Mouse (Mus musculus) forebrain, embryonic 11.5 days (tissue): Measurements from ENCODE around the gene Bcl7c. TPM values are rescaled to one million over a fixed set of nuclear protein-coding genes. Genes with fewer than 3 reads are reported as not detected.

Experiments used
- ATAC-seq: fragments of 200-750 bp; cut with Nextera tagmentation; replicated peaks from 2 replicates; pipeline ENCODE4 v1.8.0; 2017; ENCODE audit warnings: moderate TSS enrichment; ENCODE audit not compliant: low FRiP score
- DNase-seq: peaks from one replicate; pipeline ENCODE4 v3.0.0-alpha.2; 2017; ENCODE audit warnings: low spot score
- H3K27ac ChIP-seq: fragments of 300-500 bp; sonication (generic); 2 replicates; pipeline ENCODE4 v1.5.1; 2014; ENCODE audit warnings: low read depth, low read length
- H3K27me3 ChIP-seq: fragments of 300-500 bp; sonication (generic); 2 replicates; pipeline ENCODE4 v1.6.1; 2014; ENCODE audit warnings: mild to moderate bottlenecking, low read length, mixed read lengths; ENCODE audit not compliant: control insufficient read depth, insufficient read depth
- H3K36me3 ChIP-seq: fragments of 300-500 bp; sonication (generic); 2 replicates; pipeline ENCODE4 v1.6.1; 2014; ENCODE audit warnings: mild to moderate bottlenecking, low read length, moderate library complexity, mixed read lengths; ENCODE audit not compliant: control insufficient read depth, insufficient read depth
- H3K4me1 ChIP-seq: fragments of 300-500 bp; sonication (generic); replicated peaks from 2 replicates; pipeline ENCODE4 v1.6.1; 2014; ENCODE audit warnings: low read length, mixed read lengths; ENCODE audit not compliant: control insufficient read depth, insufficient read depth
- H3K4me2 ChIP-seq: fragments of 300-500 bp; sonication (generic); 2 replicates; pipeline ENCODE4 v1.6.1; 2014; ENCODE audit warnings: low read depth, mild to moderate bottlenecking, low read length, moderate library complexity, mixed read lengths; ENCODE audit not compliant: severe bottlenecking
- H3K4me3 ChIP-seq: fragments of 300-500 bp; sonication (generic); 2 replicates; pipeline ENCODE4 v1.5.1; 2014; ENCODE audit warnings: low read depth, low read length
- H3K9ac ChIP-seq: fragments of 300-500 bp; sonication (generic); 2 replicates; pipeline ENCODE4 v1.6.1; 2014; ENCODE audit warnings: low read length
- H3K9me3 ChIP-seq: fragments of 300-500 bp; sonication (generic); 2 replicates; pipeline ENCODE4 v1.6.1; 2016; ENCODE audit warnings: low read length, mixed read lengths; ENCODE audit not compliant: control insufficient read depth
- WGBS: fragments of 180-500 bp; shearing (Covaris S2); extraction: QIAGEN DNeasy Blood & Tissue Kit; methylation state at CpG from one replicate; pipeline ENCODE4 v1.1.7; 2014; 5-methylcytosine and 5-hydroxymethylcytosine counted together
- polyA plus RNA-seq: library from polyadenylated mRNA; unstranded; fragments of >200 nt; fragmentation: Nextera tagmentation; extraction: Ambion mirVana; gene quantifications from 2 replicates; pipeline ENCODE4 v1.2.1, GENCODE M21; 2014

The Bcl7c gene
- polyA plus RNA-seq, 1 experiment from 2014 or later: 59.5 TPM

GRCm38 (mm10) chr7:127709261-127709979 lies 687 bp upstream of the Bcl7c start:
- Histone ChIP-seq H3K4me2 (peak overlapping the region; percentile 68; the same call in 1 of the 2 replicates), H3K36me3 (no peaks in the 10 kb centered on the region; the same call in 1 of the 2 replicates), H3K27me3 (no peaks in the 10 kb centered on the region), H3K4me1 (peaks cover 27% of the 10 kb centered on the region), H3K9ac (peak overlapping the region; percentile 84), H3K4me3 (peak overlapping the region; percentile 68; the same call in 1 of the 2 replicates), H3K9me3 (no peaks in the 10 kb centered on the region), H3K27ac (peak overlapping the region; percentile 91; the same call in 1 of the 2 replicates)
- 81% methylated on average over 5 of the region's 5 CpGs for WGBS
- no peak for ATAC-seq
- DNase-seq: no peak

DNA sequence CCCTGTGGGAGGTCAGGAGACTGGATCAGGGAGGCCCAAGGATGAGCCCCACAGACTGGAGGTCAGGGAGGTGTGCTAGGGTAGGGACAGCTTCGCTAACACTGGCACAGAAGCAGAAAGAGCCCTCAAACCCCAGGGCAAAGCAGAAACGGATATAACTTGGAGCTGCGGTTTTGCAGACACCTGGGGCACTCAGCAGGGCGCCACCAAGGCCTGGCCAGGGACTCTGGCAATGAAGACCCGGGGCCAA lies 851 bp downstream of the Bcl7c start:
- peak overlapping the region; percentile 91 for H3K27ac ChIP-seq
- peak overlapping the region; percentile 68 for H3K4me3 ChIP-seq
- no peaks in the 10 kb centered on the region for H3K9me3 ChIP-seq
- peaks cover 23% of the 10 kb centered on the region for H3K4me1 ChIP-seq
- no peaks in the 10 kb centered on the region; the same call in 1 of the 2 replicates for H3K36me3 ChIP-seq
- DNase-seq: no peak
- peak overlapping the region; percentile 68 for H3K4me2 ChIP-seq
- no peaks in the 10 kb centered on the region for H3K27me3 ChIP-seq
- WGBS: under 1% methylated on average over 5 of the region's 5 CpGs
- H3K9ac ChIP-seq: peak overlapping the region; percentile 84
- peak; percentile 25 for ATAC-seq

- peak overlapping the region; percentile 84 for H3K9ac ChIP-seq
- H3K27me3 ChIP-seq: no peaks in the 10 kb centered on the region
- H3K36me3 ChIP-seq: no peaks in the 10 kb centered on the region; the same call in 1 of the 2 replicates
- H3K27ac ChIP-seq: peak overlapping the region; percentile 91
- 26% methylated on average over 22 of the region's 22 CpGs for WGBS
- ATAC-seq (0 out of 2 replicates have a peak, but pooled peaks have one; percentile 0), DNase-seq (peak; percentile 54)
- peaks cover 20% of the 10 kb centered on the region for H3K4me1 ChIP-seq
- no peaks in the 10 kb centered on the region for H3K9me3 ChIP-seq
- peak overlapping the region; percentile 68 for H3K4me2 ChIP-seq
- peak overlapping the region; percentile 68 for H3K4me3 ChIP-seq
These were observed 1.4 kb downstream of the Bcl7c start for GRCm38 (mm10) chr7:127707045-127707956.

DNA sequence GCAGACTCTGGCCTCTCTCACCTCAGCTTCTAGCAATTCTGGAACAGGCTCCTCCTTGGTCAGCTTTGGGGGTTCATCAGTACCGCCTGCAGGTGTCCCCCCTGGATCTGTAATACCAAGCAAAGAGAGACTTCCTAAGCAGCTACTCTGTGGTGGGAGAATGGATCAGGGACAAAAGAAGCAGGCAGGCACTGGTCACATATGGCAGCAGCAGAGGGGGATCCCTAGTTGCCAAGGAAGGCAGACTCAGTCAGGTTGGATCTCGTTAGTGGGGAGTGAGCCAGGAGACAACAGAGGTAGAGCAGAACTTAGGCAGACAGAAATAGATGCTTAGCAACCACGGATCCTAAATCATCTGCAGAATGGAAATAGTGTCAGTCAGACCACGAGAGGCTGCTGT lies 3.0 kb downstream of the Bcl7c start:
- no peaks in the 10 kb centered on the region for H3K9me3 ChIP-seq
- no peak overlapping the region for H3K4me3 ChIP-seq
- H3K4me2 ChIP-seq: no peak overlapping the region
- ATAC-seq: no peak
- H3K27me3 ChIP-seq: no peaks in the 10 kb centered on the region
- 75% methylated on average over 4 of the region's 4 CpGs for WGBS
- no peak overlapping the region for H3K9ac ChIP-seq
- no peak for DNase-seq
- no peaks in the 10 kb centered on the region; the same call in 1 of the 2 replicates for H3K36me3 ChIP-seq
- no peak overlapping the region for H3K27ac ChIP-seq
- peaks cover 10% of the 10 kb centered on the region; the same call in 1 of the 2 replicates for H3K4me1 ChIP-seq

GRCm38 (mm10) chr7:127704598-127704997 lies 4.1 kb downstream of the Bcl7c start:
- Histone ChIP-seq H3K4me2 (no peak overlapping the region), H3K4me1 (peaks cover 10% of the 10 kb centered on the region; the same call in 1 of the 2 replicates), H3K27ac (no peak overlapping the region), H3K36me3 (no peaks in the 10 kb centered on the region; the same call in 1 of the 2 replicates), H3K27me3 (no peaks in the 10 kb centered on the region), H3K4me3 (no peak overlapping the region), H3K9ac (no peak overlapping the region), H3K9me3 (no peaks in the 10 kb centered on the region)
- 89% methylated on average over 6 of the region's 6 CpGs for WGBS
- ATAC-seq (no peak), DNase-seq (no peak)

- Histone ChIP-seq H3K9me3 (no peaks in the 10 kb centered on the region), H3K9ac (no peak overlapping the region), H3K27me3 (no peaks in the 10 kb centered on the region), H3K4me3 (no peak overlapping the region), H3K4me1 (peaks cover 10% of the 10 kb centered on the region; the same call in 1 of the 2 replicates), H3K36me3 (no peaks in the 10 kb centered on the region; the same call in 1 of the 2 replicates), H3K4me2 (no peak overlapping the region), H3K27ac (no peak overlapping the region)
- 92% methylated on average over 8 of the region's 8 CpGs for WGBS
- DNase-seq (no peak), ATAC-seq (no peak)
These were observed 5.1 kb downstream of the Bcl7c start for GRCm38 (mm10) chr7:127703561-127704178.

DNA sequence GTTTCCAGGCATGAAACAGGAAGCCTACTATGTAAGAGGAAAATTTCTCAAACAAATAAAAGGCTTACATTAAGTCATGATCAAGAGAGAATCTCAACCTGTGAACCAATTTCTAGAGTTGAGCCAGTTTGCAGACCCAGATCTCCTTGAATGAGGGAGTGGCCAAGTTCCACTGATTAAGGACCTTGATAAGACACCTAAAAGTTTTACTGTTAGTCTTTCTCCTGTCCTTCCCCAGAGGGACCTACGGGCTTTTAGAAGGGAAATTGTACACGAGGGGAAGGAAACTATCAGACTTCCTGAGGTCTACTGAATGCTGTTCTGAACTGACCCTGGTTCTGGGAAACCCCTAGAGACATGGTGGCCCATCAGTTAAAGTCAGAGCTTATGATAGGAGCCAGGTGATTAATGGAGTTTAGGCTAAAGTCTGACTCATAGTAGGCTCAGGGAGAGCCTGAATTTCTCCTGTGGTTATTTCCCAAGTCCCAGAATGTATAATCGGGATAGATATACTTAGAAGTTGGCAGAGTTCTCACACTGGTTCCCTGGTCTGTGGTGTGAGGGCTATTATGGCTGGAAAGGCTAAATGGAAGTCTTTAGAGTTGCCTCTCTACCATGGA lies 7.9 kb downstream of the Bcl7c start:
- ATAC-seq: no peak
- Histone ChIP-seq H3K4me3 (no peak overlapping the region), H3K36me3 (no peaks in the 10 kb centered on the region; the same call in 1 of the 2 replicates)

GRCm38 (mm10) chr7:127698986-127699385 lies 9.7 kb downstream of the Bcl7c start:
- H3K9ac ChIP-seq: no peak overlapping the region

More for the DNA sequence above, 7.9 kb downstream of the Bcl7c start:
- H3K9ac ChIP-seq: no peak overlapping the region
- H3K27me3 ChIP-seq: no peaks in the 10 kb centered on the region
- H3K4me1 ChIP-seq: no peaks in the 10 kb centered on the region
- DNase-seq: no peak
- no peak overlapping the region for H3K4me2 ChIP-seq
- WGBS: 88% methylated on average over 3 of the region's 3 CpGs
- no peaks in the 10 kb centered on the region for H3K9me3 ChIP-seq
- H3K27ac ChIP-seq: no peak overlapping the region

More at GRCm38 (mm10) chr7:127698986-127699385, 9.7 kb downstream of the Bcl7c start:
- Histone ChIP-seq H3K4me2 (no peak overlapping the region), H3K4me1 (no peaks in the 10 kb centered on the region), H3K27me3 (no peaks in the 10 kb centered on the region), H3K27ac (no peak overlapping the region), H3K36me3 (no peaks in the 10 kb centered on the region; the same call in 1 of the 2 replicates), H3K9me3 (no peaks in the 10 kb centered on the region), H3K4me3 (no peak overlapping the region)
- WGBS: 86% methylated on average over 6 of the region's 6 CpGs
- ATAC-seq: no peak
- DNase-seq: no peak
